Mouse (Mus musculus) CH12.LX (cell line): Measurements from ENCODE around the gene Prkag1.

Experiments used
- CTCF ChIP-seq, 2 experiments: IDR thresholded peaks in 1 of 2; conservative IDR thresholded peaks in 1 of 2; 2 replicates each; pipeline ENCODE4 v1.5.1; 2011 to 2012; ENCODE audit warnings: low read depth in 2 of 2, low read length in 2 of 2, improper control_type of control experiment in 1 of 2, inconsistent platforms in 1 of 2, mild to moderate bottlenecking in 1 of 2, moderate library complexity in 1 of 2
- E2F4 ChIP-seq: IDR thresholded peaks from 2 replicates; pipeline ENCODE4 v1.6.1; 2011; ENCODE audit warnings: low read depth, low read length, improper control_type of control experiment; ENCODE audit not compliant: insufficient replicate concordance
- EP300 ChIP-seq: IDR thresholded peaks from 2 replicates; pipeline ENCODE4 v1.6.1; 2011; ENCODE audit warnings: low read length, improper control_type of control experiment
- ETS1 ChIP-seq: conservative IDR thresholded peaks from 2 replicates; pipeline ENCODE4 v1.6.1; 2012; ENCODE audit warnings: low read depth, mild to moderate bottlenecking, inconsistent platforms, low read length, improper control_type of control experiment, moderate library complexity
- JUND ChIP-seq: conservative IDR thresholded peaks from 2 replicates; pipeline ENCODE4 v1.6.1; 2011; ENCODE audit warnings: low read depth, low read length, improper control_type of control experiment
- POLR2A ChIP-seq: IDR thresholded peaks from 2 replicates; pipeline ENCODE4 v1.6.1; 2011; ENCODE audit warnings: low read depth, mild to moderate bottlenecking, improper control_type of control experiment, low read length
- POLR2AphosphoS2 ChIP-seq: IDR thresholded peaks from 2 replicates; pipeline ENCODE4 v1.6.1; 2011; ENCODE audit warnings: low read depth, low read length, improper control_type of control experiment
- TCF12 ChIP-seq: IDR thresholded peaks from 2 replicates; pipeline ENCODE4 v1.6.1; 2014; ENCODE audit warnings: low read depth, mild to moderate bottlenecking, inconsistent platforms, low read length, improper control_type of control experiment
- ZC3H11A ChIP-seq: IDR thresholded peaks from 2 replicates; pipeline ENCODE4 v1.6.1; 2012; ENCODE audit warnings: low read depth, mild to moderate bottlenecking, inconsistent platforms, low read length, improper control_type of control experiment

DNA sequence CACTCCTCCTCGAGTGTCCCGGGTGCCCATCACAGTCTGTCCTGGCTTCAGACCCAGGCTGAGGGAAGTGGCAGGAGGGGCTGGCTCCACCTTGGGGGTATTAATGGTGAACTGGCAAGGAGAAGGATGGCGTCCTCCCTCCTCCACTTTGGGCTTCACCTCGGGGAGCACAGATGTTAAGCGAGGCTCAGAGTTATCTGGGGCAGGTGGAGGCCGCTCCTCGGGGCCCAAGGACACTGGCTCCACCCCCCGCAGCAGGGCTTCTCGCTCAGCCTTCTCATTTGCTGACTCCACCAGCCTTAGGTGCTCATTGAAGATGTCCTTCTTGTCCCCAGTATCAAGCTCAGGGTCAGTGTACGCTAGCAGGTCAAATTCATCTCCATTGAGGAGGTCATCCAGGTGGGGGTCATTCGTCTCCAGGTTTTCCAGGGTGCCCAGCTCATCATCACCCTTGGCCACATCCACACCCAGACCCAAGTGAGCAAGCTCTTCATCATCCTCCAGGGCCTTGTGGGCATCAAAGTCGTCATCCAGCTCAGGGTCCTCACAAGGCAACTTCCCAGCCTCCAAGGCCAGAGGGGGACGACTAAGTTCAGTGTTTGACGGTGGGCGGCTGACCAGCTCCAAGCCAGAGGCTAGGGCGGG lies 18.8 kb upstream of the Prkag1 start:
- TF ChIP-seq POLR2A, result no peak
- no peak for TF ChIP-seq ETS1
- no peak for TF ChIP-seq EP300
- no peak for TF ChIP-seq ZC3H11A
- no peak for TF ChIP-seq CTCF (conservative IDR thresholded peaks at IDR 0.05 in 1 of 2, IDR thresholded peaks at IDR 0.05 in 1 of 2; ENCODE audit: low read depth in 2 of 2, low read length in 2 of 2)
- no peak for TF ChIP-seq E2F4
- no peak for TF ChIP-seq JUND
- TF ChIP-seq TCF12, result no peak
- TF ChIP-seq POLR2AphosphoS2, result no peak
